Mouse (Mus musculus) naive thymus-derived CD4-positive, alpha-beta T cell, adult 2 months (primary cell): ENCODE data around the gene Il27.
A peak's percentile ranks its signal among the peaks of the same experiment; 100 is the strongest.

Experiments used
- DNase-seq: peaks from one replicate; pipeline ENCODE4 v3.0.0-alpha.2; 2011; ENCODE audit warnings: low read depth

The Il27 gene

DNA sequence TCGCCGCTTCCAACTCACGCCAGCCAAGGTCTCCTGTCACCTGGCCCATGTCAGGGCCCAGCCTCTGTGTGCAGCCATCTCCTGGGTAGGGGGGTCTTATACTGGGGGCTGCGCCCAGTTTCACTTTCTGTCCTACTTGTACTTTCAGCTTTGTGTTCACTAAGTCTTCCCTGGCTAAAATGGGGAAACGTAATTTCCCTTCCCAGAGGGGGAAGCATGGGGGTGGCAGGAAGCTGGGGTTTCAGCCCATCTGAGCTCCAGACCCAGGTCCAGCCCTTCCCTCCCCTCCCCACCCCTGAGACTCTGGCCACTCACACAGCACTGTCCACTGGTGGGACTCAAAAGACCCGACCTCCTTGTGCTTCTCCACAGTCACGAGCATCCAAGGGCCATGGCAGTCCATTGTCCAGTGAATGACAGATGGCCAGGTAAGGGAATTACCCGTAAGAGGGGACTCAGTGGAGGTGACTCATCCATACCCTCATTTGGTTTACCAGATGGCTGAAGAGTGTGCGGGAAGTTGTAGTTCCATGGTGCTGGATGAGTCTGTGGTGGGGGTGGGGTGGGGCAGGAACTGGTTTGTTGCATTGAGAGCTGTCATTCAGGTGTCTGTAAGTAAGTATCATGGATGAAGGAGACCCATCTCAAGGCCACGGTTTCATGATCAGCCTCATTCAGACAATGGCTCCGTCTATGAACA is at the start of gene Il27:
Gene Il27 (minus strand): TSS at position 80 of the 700 bp plus-strand sequence.
- no peak for DNase-seq

DNA sequence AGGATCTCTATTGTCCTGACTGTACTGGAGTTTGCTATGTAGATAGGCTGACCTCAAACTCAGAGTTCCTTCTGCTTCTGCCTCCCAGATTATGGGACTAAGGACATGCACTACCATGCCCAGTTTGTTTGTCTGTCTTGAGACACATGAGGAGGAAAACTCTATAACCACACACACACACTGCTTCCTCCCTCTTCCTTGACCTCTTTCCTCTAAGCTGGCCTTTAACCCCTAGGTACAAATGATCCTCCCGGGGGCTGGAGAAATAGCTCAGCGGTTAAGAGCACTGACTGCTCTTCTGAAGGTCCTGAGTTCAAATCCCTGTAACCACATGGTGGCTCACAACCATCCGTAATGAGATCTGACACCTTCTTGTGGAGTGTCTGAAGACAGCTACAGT is 49.6 kb upstream of the Il27 start:
- no peak for DNase-seq

DNA sequence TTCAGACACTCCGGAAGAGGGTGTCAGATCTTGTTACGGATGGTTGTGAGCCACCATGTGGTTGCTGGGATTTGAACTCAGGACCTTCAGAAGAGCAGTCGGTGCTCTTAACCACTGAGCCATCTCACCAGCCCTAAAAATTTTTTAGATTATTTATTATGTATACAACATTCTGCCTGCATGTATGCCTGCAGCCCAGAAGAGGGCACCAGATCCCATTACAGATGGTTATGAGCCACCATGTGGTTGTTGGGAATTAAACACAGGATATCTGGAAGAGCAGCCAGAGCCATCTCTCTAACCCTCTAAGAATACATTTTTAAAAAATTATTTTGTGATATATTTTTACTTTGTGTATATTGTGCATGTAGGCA is 48.5 kb upstream of the Il27 start:
- peak; percentile 67 for DNase-seq

DNA sequence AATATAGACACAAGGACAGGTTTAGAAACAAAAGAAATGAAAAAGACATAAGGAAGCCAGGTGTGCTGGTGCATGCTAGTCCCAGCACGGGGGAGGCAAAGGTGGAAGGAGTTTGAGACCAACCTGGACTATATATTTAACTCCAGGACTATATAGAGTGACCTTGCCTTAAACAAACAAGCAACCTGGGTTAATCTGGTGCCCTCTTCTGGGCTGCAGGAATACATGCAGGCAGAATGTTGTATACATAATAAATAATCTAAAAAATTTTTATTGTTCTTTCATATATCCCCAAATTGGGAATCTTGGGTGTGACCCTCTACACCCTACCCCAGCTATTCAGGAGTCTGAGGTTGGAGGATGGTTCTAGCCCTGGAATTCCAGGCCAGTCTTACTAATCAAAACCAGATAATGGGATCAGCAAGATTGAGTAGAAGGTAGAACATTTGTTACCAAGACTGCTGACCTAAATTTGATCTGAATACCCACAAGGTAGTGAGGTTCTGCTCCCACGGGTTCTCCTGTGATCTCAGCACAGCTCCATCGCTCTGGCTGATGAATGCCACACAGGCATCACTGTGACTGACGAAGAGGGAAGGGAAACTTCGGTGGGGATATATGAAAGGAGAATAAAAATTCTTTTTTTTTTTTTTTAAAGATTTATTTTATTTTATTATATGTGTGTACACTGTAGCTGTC is 48.0 kb upstream of the Il27 start:
- DNase-seq, result no peak

DNA sequence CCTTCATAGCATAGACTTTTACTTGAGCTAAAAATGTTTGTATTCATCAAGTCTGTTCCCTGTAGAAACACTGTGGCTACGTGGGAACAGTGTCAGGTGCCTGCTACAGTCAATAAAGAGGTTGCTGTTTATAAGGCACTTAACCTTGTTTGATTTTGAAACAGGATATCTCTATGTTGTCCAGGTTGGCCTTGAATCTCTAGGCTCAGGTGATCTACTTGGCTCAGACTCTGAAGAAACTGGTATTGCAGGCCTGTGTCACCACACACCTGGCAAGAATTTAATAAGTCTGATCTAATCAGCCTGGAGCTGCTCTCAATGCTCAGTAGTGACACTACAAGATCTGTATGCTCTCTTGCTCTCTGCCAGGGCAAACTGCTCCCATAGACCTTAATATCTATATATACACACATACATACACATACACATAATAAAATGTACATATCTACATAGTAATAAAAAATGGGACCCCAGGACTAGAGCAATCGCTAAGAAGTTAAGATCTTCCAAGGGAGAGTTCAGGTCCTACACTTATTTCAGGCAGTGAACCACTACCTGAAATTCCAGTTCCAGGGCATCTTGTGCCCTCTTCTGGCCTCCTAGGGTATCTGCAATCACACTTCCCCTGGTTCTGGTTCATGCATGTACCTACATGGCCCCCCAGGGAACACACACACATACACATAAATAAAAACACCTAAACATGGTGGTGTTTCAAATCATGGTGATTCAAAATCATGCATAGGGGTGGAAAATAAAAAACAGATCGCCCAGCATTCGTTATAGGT is 42.2 kb upstream of the Il27 start:
- DNase-seq, result peak; percentile 79

DNA sequence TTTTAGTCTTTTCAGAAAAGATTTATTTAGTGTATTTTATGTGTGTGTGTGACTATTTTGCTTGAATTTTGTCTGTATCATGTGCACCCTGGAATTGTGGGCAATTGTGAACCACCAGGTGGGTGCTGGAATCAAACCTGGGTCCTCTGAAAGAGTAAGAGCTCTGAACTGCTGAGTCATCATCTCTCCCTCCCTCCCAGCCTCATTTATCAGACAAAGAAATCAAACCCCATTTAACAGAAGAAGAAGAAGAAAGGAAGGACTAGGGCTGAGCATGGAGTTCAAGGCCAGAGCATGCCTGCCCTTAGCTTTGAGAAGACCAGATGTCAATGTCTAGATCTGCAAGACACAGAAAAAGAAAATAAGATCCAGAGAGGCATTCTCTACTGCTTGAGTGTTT is 40.6 kb upstream of the Il27 start:
- DNase-seq, result no peak

DNA sequence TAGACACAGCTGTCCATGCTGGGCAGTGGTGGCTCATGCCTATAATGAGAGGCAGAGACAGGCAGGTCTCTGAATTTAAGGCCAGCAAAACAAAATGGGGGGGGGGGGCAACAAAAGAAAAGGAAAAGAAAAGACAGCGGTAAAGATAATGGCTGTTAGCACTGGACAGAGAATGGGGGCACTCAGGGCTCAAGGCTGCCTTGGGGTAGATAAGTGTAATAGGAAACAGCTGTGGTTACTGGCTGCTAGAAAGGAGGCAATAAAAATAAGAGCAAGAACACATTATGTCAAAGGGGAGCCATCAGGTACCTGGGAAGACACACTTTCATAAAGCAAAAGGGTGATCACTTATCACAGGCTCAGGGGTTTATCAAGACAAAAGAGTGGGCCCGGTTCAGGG is 37.7 kb upstream of the Il27 start:
- DNase-seq, result no peak

DNA sequence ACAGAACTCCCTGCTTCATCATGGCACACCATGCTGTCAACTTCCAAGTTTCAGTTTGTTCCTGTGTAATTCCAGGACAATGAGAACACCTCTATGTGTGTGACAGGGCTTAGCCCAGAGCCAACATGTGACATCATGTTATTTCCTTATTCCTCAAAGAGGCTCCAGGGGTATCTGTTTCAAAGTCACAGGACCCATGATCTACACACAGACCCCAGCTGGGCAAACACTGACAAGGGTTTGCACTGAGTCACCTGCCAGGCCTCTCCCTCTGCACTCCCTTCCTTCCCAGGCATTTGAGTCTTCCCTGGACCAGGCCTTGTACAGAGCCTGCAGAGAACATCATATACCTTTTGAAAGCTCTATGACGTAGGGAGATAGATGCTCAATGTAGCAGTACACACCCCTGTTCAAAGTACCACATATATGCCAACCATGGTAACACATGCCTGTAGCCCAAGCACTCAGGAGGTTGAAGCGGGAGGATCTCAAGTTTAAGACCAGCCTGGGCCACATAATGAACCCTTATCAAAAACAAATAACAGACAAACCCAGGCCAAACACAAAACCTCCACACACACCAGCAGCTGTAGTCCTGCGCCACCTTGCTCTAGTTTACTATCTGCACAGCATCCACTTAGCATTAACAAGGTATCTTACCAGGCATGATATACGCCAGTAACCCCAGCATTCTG is 36.2 kb upstream of the Il27 start, which contains the start of gene Nupr1:
Gene Nupr1 (minus strand): TSS at position 38 of the 695 bp plus-strand sequence.
- DNase-seq, result no peak

DNA sequence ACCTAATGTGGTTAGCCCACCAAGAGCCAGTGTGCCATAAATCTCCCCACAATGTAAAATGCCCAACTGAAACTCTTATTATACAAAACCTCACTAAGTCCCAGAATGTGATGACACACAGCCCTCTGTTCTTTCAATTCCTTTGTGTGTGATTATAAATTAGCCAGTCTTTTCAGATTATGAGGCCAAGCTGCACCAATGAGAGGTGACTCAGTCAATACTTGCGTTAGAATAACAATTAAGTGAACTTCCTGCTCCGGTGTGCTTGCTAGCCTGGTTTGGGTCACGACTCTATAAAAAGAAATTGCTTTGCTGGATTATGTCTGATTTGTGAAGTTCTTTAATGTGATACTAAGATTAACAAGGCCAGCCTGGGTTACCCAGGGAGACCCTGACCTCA is 35.2 kb upstream of the Il27 start:
- DNase-seq, result no peak

DNA sequence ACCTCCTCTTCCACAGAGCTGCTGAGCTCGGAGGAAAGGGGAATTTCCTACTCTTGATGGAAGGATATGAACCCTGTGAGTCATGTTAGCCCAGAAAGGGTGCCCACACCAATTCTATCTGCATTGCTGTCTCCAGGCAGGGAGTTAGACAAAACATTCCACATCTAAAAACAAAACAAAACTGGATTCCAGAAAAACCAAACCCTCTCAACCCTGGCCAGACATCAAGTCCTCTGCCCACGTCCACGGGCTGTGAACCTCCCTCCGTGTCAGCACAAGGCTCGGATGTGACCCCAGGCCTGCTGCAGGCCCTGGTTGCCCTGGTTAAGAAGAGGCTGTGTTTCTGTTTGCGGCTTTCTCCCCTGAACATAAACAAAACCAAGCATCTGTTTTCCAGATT is 33.4 kb upstream of the Il27 start:
- DNase-seq, result no peak

DNA sequence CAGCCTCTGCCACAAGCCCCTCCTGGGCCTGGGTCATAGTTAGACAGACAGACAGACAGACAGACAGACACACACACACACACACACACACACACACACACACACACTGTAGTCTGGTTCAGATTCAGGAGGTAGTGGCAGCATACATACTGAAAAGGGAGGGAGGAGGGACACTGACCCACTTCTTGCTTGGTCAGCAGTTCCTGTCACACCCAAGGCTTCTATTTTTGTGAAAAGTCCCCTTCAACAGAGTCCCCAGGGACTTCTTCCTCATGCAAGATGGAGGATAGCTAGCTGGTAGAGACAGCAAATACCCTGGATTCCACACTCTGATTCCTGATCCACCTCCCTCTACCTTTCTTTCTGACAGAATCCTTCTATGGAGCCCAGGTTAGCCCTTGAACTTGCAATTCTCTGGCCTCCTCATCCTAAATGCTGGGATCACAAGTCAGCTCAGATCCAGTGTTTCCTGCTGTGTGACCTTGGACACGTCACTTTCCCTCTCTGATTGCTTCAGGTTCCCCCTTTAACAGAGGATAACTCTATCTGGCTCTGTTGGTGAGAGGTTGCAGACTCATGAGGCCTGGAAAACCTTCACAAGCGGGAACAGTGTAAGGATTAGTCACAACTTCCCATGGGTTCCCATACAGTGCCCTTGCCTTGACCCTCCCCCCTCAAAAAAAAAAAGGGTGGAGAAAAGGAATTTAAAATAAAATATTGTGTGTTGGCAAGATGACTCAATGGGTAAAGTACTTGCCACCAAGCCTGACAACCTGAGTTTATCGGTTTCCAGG is 31.3 kb upstream of the Il27 start:
- DNase-seq, result no peak

DNA sequence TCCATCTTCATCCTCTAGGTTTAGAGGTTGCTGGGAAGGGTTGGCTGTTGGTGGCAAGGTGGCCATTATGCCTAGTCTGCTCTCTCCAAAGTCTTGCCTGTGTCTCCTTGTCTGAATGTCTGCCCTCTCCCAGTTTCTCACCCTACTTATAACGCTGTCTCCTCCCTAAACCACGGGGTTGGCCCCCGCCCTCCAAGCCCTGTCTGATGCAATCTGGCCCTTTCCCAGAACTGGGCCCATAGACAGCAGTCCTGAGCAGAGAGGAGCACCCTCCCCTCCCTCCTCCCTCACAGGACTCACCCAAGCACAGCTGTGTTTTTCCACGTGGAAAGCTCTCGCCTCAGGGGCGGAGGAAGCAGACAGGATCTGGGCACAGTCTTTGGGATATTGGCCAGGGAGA is 30.6 kb upstream of the Il27 start:
- no peak for DNase-seq

DNA sequence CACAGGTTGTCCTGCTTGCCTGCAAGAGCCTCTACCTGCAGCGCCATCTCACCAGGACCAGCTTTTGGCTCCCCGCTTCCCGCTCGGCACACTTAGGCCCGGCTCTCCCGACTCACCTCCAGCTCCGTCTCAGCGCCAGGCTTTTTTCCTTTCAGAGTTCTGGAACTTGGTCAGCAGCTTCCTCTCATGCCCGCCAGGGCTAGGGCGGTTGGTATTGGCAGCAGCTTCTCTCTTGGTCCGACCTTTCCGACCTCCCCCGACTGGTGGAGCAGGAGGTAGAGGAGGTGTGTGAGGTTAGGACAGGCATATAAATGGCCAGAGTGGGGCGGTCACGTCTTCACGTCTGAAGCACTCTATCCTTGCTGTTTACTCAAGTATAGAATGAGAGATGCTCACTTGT is 30.0 kb upstream of the Il27 start:
- DNase-seq, result no peak

DNA sequence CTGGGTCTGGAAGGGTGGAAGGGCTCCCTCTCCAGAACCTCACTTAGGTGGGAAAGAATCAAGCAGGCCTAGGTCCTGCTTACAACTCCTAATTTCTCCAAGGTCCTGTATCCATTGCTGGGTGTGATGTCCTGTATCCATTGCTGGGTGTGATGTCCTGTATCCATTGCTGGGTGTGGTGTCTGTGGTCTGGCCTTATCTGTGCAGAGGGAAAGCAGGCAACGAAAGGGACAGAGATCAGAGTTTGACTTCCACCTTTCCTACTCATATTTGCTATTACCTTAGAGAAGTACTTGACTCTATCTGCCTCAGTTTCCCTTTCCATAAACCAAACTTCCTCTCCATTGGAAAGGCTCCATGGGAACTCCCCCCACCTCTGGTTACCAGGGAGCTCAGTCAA is 28.6 kb upstream of the Il27 start:
- no peak for DNase-seq

DNA sequence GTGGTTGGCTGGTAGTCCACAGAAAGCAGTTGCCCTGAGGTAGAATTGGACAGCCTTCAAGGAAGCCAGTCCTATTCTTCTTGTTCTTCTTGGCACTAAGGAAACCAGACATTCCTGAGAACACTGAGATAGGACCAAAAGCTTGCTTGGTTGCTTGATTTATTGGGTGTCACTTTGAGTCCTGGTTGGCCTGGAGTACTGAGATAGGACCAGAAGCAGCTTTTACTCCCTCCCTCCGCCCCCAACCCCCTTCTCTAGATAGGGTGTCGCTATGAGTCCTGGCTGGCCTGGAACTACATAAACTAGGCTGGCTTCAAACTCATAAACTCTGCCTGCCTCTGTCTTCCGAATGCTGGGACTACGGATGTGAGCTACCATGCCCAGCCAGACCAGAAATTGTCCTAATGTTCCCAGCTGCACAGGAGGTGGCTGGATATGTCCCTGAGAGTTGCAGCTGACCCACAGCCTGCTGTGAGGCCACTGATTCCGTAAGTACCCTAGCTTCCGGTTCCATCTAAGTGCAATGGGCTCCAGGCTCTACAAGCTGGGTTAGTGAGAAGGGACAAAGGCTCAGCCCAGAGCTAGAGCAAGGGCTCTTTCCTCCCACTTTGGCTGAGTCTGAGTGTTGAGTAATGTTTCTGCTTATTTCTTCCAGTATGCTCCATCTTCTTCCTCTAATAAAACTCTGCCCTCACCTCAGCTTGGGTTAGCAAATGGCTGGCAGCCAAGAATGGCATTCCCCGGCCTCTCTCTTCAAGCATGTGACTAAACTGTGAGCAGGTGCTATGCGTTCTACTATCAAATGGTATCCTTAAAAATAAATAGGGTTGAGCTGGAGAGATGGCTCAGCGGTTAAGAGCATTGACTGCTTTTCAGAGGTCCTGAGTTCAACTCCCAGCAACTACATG is 27.0 kb upstream of the Il27 start:
- no peak for DNase-seq

DNA sequence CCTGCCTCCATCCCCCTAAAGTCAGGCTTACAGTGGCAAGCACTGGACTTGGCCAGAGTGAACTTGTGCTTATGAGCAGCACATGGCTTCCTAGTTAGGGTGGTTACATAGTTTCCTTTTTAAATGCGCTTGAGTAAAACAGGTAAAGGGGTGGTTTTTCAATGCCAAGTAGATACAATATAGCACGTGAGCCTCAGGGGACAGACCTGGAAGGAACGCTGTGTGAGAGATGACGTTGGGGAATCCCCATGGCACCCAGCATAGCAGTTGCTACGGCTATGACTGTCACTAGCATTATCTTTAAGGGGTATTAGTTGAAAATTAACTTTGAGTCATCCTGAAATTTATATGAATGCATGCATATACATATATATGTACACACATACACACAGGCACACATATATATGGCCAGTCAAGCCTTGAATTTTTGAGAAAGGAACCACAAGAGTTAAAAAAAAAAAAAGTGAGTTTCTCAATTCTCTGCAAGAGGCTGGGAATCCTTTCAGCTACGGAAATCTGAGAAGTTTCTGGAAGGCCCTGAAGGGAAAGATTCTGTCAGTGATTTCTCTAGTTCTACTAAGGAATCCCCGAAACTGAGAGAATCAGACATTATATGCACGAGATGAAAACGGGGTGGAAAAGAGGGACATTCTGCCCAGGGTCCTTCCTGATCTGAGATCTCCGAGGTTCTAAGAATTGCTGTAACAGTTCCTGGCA is 25.0 kb upstream of the Il27 start:
- DNase-seq, result no peak

DNA sequence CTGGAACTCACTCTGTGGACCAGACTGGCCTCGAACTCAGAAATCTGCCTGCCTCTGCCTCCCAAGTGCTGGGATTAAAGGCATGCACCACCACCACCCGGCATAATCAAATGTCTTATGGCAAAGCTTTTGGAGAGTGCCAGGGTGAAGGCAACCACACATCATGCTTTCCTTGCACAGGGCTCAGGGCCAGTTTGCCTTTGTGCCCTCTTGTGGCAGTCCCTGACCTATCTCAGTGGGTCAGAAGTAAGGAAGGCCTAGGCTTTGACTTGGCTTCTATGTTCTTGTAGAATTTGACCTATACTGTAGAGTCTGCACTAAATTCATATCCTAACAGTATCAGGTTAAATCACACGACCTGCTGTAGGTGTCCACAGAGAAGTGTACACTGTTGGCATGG is 22.0 kb upstream of the Il27 start:
- DNase-seq, result no peak

DNA sequence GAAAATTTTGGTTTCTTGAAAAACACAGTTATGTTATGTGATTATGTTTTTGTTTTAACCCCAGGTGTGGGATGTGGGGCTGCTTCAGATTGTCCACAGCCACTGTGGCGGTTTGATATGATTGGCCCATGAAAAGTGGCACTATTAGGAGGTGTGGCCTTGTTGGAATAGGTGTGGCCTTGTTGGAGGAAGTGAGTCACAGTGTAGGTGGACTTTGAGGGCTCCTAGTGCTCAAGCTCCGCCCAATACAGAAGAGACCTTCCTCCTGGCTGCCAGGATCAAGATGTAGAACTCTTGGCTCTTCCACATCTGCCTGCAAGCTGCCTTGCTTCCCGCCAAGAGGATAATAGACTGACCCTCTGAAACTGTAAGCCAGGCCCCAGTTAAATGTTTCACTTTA is 18.0 kb upstream of the Il27 start:
- DNase-seq, result no peak

DNA sequence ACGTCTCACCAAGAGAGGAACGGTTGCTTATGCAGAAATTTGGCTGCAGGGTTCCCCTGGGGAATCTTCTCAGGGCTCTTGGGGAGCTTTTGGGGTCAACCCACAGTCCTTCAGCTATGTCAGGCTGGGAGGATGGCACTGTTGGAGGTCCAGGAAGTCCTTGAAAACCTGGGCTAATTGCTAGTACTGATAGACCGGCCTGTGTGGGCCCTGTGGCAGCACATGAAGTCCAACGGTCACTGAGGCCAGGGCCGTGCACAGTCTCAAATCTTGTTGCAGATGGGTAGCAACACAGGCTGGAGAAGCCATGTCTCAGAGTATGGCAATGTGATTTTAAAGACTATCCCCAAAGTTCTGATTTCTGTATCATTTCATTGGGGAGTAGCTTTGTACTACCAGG is 13.1 kb upstream of the Il27 start:
- DNase-seq, result no peak

DNA sequence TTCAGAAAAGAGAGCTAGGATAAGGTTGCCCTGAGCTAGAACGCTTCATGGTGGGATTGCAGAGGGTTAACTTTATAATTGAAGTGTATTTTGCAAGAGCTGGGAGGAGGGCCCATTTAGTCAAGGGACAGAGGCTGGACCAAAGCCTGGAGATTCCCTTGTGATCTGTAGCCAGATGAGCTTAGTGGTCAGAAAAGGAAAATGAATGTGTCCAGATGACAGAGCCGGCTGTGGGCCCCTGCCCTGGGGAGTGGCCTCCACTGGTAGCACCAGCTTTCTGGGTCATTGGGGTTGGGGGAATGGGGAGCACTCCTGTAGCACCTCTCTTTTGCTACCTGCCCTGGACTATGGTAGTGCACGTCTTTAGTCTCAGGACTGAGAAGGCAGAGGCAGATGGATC is 12.3 kb upstream of the Il27 start:
- DNase-seq, result no peak
